Mouse (Mus musculus) spleen, embryonic (tissue): ENCODE measurements at regions not wholly inside any gene's neighbourhood (a gene's known extent, or its start where the extent isn't known, plus 50 kb on each side); places are given as distances from the start of the nearest gene placed in this dataset.

Experiments
- CTCF ChIA-PET: fragments of 350-600 bp; sonication (Branson Sonifier 250); formaldehyde crosslinking; loops from one replicate; lab custom pipeline; 2022; lab: Charles Lee

DNA sequence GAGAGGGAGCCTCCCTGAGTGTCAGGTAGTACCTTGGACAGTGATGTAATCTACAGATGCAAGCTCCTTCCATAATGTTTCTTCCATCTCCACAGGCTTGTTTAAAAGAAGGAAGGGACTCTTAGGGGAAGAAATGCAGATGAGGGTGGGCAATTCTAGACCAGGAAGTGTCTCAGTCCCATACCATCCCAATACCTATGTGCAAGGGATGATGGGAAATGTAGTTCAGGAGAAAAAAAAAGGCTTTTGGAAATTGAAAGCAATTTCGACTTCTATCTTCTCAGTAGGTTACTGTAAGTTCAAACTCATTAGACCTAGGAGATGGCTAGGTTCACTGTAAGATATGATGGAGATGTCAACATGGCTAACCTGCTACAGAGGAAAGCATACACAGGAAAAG is 68.3 kb downstream of the Cd83 start:
- CTCF ChIA-PET, result interaction anchor here (0.9 kb wide), 1 partner anchor 9 kb away, joined by 3 read pairs; no protein-coding TSS in a partner anchor

DNA sequence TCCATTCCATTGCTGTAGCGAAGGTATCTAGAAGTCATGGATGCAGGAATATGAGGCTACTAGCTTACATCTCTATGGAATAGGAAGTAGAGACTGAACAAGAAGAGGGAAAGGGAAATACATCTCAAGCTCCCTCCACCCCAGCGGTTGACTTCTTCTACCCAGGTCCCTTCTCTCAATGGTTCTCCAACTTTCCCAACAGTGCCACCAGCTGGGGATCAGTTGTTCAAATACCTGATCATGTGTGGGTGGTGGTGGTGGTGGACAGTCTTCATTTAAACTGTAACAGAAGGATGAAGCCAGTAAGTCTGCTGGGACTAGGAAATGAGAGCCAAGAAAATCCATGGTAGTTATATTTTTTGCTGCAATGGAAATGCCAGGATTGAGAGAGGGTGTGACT is 70.4 kb downstream of the Cd83 start:
- CTCF ChIA-PET, result interaction anchor here (1.1 kb wide), 1 partner anchor 59 kb away, joined by 5 read pairs; no protein-coding TSS in a partner anchor

DNA sequence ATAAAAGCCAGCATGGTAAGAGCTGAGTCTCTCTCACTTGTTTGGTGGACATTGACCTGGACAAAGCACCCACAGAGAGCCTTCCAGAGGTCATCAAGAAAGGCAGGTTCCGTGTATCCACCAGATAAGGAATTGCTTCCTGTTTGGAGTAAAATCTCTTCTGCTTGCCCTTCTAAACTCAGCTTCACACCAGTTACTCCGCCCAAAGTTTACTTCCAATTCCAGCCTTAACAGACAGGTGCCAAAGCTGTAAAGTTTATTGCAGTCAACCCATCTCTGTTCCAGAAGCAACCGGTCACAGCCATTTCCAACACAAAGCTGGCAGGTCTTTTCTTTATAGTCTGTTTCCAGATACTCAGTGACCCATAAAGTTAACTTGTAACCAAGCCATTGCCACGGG is 76.4 kb downstream of the Cd83 start:
- CTCF ChIA-PET, result interaction anchor here (0.6 to 1.3 kb wide), 3 partner anchors 8 to 356 kb away, joined by 3 to 4 read pairs (median 3); no protein-coding TSS in a partner anchor

DNA sequence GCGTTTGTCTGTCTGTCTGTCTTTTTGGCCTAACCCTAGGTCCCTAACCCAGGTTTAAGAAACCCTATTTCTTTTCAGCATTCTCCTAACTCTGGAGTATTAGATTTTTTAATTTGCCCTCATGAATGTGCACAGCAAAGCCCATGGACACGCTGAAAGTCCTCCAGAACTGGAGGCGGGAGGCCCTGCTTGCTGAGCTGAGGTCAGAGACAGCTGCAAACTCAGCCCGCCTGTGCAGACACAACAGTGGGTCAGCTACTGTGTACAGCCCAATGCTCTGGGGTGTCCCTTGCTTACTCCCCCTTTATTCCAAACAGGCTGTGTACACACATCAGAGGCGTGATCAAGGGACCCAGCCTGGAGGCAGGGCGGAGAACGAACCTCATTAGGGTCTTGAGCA is 76.8 kb downstream of the Cd83 start:
- CTCF ChIA-PET, result interaction anchor here (1.3 kb wide), 1 partner anchor 9 kb away, joined by 3 read pairs; no protein-coding TSS in a partner anchor

DNA sequence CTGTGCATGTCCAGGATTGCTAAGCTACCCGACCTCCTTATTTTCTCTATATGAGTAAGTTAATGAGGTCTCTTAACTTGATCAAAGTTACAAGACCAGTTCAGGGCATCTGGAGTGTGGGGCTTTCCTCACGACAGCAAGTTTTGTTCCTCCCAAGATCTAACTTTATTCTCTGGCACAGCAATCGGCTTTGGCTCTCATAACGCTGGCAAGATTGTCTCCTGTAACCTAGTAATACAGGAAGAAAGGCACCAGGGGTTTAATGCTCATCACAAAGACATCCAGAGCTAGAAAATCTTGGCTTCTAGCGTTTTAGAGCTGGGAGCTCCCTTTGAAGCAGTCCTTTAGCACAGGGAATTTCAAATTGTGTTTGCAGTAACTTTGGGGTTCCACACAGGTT is 77.5 kb downstream of the Cd83 start:
- CTCF ChIA-PET, result interaction anchor here (1.3 kb wide), 1 partner anchor 9 kb away, joined by 3 read pairs; no protein-coding TSS in a partner anchor

DNA sequence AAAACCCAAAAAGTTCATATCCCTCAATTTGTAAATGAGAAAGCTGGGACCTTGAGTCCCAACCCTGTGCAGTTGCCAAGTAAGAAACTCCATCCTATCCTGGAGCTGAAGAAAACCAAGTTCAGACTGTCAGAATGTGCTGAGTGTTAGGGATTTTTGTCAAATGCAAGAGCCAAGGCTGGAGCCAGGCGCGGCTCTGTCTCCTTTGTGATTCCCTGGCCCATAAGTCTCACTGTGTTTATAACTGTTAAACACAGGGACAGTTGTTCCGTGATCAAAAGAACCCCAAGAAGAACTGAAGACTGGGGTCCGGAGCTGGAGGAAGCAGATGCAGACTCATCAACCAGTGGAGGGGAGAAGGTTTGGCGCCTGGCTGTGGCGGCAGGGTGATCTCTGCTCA is 78.0 kb downstream of the Cd83 start:
- CTCF ChIA-PET, result no interaction called here

DNA sequence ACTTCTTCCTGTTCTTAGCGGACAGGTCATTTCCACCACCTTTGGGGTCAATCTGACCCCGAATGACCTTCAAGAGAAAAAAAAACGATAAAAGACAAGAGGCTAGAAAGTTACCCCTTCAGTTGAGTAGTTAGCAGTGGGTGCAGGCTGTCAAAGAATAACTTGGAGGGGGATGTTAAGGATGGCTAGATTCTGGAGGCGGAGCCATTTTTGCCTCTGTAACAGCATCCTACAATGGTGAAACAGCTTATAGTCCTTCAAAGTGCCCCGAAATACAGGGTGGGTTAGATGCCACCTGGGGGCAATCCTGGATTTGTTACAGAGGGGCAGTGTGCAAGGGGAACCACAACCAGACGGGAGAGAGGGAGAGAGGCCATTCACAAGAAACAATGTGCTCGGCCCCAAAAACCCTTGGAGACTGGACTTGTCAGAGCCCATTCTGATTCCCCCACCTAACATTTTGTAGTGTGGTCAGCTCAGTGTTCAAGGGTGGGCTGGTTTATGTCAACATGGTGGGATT is 79.1 kb downstream of the Cd83 start:
- CTCF ChIA-PET, result no interaction called here

DNA sequence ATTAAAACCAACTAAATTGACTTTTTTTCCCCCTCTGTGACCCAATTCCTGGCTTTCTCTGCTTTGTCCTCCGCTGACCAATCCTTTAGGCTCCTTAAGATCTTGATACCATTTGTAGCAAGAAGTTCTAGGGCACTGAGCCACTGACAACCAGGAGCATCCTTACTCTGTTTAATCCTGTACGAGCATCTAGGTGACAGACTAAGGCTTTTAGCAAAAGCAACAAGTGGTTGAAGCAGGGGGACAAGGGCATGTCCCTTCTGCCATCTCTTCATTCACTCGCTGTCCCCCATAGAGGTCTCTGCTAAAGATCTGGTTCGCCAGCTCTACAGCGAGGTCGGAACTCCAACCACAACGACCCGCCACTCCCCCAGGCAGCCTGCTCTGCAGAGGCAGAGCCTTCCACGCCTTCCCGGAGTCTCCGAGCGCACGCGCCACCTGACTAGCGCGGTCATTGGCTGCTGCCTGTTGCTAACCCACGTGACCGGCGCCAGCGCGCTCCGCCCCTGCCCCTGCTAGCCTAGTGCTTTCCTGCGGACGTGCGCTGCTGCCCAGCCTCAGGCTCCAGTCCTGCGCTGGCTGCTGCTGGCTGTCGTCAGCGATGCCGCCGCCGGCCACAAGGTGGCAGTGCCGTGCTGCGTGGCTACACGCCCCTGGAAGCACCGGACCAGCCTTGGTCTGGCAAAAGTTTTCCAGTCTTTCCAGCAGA is 79.7 kb downstream of the Cd83 start:
- CTCF ChIA-PET, result no interaction called here

DNA sequence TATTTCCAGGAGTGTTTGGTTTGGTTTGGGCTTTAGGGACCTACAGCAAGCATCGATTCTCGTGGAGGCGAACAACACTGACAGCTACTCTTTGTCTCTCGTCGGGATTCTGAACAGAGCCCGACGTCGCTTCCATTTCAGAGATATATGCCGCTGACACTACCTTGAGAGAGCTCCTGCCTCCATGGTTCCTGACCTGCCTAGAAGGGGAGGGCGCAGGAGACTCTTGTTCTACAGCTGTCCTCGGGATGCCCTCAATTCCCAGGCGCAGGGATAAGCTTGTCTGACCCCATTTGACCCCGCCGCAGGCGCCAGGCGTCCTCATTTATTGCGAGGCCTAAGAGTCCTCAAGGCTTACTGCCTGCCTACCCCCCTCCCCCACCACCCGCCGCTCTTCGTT is 80.5 kb downstream of the Cd83 start:
- CTCF ChIA-PET, result no interaction called here

DNA sequence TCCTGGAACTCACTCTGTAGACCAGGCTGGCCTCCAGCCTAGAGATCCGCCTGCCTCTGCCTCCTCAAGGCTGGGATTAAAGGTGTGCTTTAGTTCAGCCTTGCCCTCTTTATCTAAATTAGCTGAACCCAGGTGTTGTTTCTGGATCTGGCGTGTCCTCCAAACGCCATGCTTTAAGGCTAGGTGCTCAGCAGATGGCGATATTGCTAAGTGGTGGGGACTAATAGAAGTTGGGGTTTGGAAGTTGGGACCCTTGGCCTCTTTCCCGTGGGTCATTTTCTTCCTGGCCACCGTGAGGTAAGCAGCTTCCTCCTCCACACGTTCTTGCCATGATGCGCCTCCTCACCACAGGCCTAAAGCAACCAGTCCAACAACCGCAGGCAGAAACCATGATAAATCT is 91.3 kb downstream of the Cd83 start:
- CTCF ChIA-PET, result no interaction called here

DNA sequence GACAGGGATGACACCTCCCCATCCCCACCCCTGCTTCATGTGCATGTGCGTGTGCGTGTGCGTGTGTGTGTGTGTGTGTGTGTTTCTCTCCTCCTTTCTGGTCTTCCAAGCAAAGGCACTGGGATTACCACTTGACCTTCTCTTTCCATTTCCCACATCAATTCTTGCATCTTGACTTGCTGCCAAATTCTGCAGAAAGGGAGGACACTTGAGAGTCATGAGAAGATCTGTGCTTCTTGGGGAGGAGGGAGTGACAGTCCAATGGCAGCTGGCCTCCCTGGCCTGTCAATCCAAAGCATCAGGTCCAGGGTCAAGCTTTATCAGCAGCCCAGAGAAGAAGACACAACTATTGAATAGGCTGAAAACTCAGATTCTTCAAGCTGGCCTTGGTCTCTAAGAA is 102.7 kb downstream of the Cd83 start:
- CTCF ChIA-PET, result no interaction called here

DNA sequence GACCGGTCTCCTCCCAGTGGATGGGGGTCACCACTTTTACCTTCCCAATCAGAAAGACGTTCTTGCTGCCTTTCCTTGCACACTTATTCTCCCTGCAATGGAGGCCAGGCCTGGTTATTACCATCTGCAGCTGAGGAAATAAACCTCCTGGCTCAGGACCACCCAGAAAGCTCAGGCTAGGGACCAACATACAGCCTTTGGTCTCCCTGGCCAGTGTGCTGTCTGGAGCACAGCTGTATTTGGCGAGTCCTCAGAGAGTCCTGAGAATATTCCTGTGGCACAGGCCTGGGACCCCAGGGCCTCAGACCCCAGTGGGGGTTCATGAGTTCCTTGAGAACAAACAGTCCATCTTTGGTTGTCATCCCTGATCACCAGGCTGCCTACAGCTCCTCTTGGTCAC is 107.4 kb downstream of the Cd83 start:
- CTCF ChIA-PET, result interaction anchor here (0.6 kb wide), 1 partner anchor 777 kb away, joined by 3 read pairs; no protein-coding TSS in a partner anchor

DNA sequence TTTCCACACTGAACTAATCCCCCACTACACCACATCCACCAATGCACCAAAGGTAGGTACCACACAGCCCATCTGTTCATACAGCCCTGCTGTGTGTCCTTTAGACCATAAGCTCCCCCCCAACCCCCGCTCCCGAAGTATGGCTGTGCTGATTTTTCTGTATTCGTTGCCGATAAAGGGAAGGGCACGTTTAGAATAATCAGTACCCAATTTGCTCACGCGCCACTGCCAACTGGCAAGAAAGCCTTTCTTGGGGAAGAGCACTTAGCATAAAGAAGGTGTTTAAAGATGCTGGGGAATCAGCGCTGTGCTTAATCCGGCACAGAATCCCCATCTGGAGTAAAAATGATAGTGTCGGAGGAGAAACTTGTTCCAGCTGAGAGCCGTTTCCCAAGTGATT is 111.4 kb downstream of the Cd83 start:
- CTCF ChIA-PET, result no interaction called here

DNA sequence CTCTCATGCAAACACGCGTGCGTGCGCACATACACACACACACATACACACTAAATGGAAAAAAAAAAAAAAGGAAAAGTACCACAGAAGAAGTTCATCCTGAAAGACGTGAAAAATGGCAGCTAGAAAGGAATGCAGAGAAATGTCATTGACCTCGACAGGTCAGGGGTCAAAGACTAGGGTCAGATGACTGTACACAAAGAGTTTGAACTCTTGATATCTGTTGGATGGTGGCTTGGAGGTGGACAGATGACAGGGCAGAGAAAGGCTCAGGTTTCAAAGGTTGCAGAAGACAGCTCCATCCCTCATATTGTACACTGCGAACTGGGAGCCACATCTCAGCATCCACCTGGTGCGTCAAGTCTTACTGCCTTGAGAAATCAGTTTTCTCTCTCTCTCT is 112.5 kb downstream of the Cd83 start:
- CTCF ChIA-PET, result no interaction called here

DNA sequence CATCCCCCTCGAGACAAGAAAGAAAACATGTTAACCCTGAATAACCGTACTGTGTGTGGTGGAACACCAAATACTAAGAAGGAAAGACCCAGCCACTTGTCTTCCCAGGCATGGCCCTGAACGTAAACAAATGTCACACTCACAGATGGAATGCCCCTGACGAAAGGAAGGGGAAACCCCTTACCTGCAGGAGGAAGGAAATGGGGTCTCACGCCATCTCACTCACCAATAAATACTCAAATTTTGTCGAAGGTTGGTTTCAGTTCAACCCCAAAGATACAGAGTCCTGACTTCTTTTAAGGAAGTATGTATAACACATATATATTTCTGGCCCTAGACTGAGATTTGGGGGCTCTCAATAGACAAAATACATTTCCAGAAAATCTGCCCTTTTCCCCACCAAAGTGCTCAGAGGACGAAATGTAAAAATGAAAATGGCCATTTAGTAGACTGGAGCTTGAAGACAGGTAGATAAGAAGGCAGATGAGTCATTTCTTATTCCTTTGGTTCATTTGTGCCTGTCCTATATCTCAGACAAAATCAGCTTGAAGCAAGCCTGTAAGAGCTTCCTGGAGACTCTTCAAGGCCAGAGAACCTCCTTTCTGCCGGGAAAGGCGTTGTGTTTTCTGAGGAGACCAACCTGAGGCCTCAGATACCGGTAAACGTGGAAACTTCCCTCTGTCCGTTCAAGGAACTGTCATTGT is 114.1 kb downstream of the Cd83 start:
- CTCF ChIA-PET, result interaction anchor here (0.5 to 0.6 kb wide), 2 partner anchors 30 to 374 kb away, joined by 6 to 9 read pairs; no protein-coding TSS in a partner anchor

DNA sequence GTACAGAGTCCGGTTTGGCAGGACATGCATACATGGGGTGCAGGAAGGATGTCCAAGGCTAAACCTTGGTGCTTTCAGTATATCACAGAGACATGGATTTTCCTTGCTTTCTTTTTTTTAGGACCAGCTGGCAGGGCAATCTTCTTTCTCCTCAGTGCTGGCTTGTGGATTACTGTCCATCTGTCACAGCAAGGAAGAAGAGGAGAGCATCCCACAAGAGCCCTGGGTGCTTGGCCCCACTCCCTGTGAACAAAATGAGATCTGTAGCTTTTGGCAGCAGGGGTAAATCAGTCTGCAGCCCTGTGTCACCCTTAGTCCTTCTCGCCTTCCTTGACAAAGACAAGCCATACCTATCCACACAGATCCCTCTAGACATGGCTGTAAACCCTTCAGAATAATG is 115.5 kb downstream of the Cd83 start:
- CTCF ChIA-PET, result no interaction called here

DNA sequence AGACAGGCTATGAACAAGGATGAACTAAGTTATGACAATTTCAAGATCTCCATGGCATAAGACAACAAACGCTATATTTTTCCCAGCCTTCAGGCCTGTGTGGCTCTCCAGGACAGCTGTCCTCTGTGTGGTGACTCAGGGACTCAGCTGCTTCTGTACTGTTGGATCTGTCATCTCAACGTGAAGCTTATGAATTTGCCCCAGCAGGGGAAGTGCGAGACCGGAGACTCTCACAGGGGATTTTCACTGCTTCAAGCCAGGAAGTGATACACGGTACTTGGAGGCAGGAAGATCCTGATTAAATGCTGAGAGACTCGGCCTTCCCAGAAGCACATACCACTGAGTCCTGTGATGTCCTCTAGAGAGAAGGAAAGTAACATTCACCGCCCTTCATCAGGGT is 116.2 kb downstream of the Cd83 start:
- CTCF ChIA-PET, result no interaction called here

DNA sequence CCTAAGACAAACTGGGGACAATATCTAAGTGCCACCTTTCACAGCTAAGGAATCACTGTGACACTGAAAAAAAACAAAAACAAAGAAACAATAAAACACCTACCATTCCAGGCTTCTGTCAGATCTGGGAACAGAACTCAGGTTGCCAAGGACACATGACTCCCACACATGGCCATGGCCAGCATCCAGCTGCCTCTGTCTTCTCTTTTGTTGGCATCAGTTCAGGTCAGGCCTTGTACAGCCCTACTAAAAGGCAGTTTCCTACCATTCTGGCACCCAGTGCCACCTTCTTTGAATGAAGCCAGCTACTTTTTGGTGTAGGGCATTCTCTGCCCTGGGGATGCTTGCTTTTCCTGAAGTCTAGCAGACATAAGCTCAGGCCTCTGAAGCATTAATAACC is 118.8 kb downstream of the Cd83 start:
- CTCF ChIA-PET, result no interaction called here

DNA sequence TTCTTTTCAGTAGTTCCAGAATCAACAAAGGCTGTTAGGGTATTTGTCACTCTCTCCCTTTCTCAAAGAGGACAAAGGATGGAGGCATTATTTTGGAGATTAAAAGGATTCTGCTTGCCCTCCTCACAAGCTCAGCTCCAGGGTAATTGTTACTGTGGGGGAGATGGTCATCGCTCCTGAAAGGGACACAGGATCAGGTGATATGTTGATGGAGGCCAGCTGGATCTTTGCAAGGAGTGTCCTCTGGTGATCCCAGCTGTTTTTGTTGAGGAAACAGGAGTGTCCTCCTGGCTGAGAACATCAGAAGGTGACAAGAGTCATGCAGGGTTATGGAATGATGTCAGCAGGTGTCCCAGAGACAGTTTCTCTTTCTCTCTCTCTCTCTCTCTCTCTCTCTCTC is 119.7 kb downstream of the Cd83 start:
- CTCF ChIA-PET, result interaction anchor here (0.6 kb wide), 1 partner anchor 52 kb away, joined by 3 read pairs; no protein-coding TSS in a partner anchor

DNA sequence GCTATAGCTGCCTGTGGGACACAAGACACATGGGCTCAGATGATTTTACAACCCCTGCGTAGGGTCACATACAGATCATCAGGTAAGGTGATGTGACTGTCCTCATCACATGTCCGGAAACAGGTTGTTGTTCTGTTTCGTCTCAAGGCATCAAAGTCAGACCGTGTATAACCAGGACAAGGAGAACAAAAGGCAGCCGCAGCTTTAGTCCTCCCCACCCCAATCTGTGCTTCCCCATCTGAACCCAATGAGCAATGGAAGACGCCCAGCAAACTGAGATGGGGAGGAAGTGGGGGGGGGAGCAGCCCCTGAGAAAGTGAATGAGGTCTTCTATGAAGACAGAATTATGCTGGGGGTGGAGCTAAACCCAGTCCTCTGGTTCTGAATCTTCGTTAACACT is 121.7 kb downstream of the Cd83 start:
- CTCF ChIA-PET, result no interaction called here

DNA sequence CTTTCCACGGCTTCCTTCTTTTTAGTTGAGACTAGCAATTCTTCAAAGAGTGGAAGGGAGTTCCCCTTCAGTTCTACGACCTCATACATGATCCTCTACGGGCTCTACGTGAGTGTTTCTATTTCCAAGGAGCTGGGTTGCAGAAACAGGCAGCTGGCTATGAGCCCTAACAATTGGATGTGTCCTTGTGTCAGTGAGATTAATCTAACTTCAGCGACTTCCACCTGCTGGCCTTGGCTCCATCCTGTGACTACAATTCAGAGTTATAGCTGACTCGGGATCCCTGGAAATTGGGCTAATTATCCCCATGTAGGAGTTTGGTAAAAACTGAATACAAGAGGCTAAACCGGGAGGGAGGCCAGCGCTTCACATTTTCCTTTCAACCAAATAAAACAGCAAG is 122.8 kb downstream of the Cd83 start:
- CTCF ChIA-PET, result no interaction called here

DNA sequence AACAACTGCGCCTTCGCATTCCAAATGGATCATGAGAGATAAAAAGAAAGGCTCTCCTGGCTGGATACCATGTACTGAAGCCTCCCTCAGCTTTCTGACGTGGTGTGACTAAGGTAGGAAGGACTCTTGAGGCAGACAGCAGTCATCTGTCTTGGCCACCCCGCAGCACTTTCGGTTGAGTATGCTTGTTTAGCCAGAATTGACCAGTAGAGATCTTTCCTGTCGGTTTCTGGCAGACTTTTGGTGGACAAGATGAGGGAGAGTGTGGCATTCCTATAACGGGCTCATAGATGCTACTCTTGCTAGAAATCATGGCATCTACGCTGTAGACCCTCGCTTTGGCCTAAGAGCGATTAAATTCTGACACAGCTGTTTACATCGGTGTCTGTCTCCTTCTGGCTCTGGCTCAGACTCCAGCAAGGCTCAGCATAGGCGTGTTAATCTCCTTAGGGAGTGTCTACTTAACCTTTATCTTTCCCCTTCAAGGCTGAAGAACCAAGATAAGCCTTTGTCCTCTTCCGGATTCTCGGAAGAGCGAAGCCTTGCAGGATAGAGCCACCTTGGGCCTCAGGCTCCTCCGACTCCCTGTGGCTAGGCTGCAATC is 123.6 kb downstream of the Cd83 start:
- CTCF ChIA-PET, result no interaction called here
